Mouse (Mus musculus) midbrain, postnatal 0 days (tissue): Measurements from ENCODE around the gene Large1. TPM values are rescaled to one million over a fixed set of nuclear protein-coding genes. Genes with fewer than 3 reads are reported as not detected.

Experiments used
- ATAC-seq: fragments of 200-750 bp; cut with Nextera tagmentation; 2 replicates; pipeline ENCODE4 v1.8.0; 2017; ENCODE audit warnings: moderate number of reproducible peaks, mild to moderate bottlenecking, moderate TSS enrichment, moderate library complexity; ENCODE audit not compliant: low FRiP score
- DNase-seq: peaks from one replicate; pipeline ENCODE4 v3.0.0-alpha.2; 2015; ENCODE audit warnings: low spot score
- H3K27ac ChIP-seq: fragments of 300-500 bp; sonication (generic); 2 replicates; pipeline ENCODE4 v1.5.1; 2014; ENCODE audit warnings: low read depth, mild to moderate bottlenecking, low read length, mixed read lengths
- H3K27me3 ChIP-seq: fragments of 300-500 bp; sonication (generic); 2 replicates; pipeline ENCODE4 v1.6.1; 2014; ENCODE audit warnings: low read length, control low read depth, mixed read lengths; ENCODE audit not compliant: insufficient read depth
- H3K36me3 ChIP-seq: fragments of 300-500 bp; sonication (generic); 2 replicates; pipeline ENCODE4 v1.6.1; 2014; ENCODE audit warnings: low read length, control low read depth, mixed read lengths; ENCODE audit not compliant: insufficient read depth
- H3K4me1 ChIP-seq: fragments of 300-500 bp; sonication (generic); 2 replicates; pipeline ENCODE4 v1.6.1; 2014; ENCODE audit warnings: mild to moderate bottlenecking, control low read depth, antibody characterized with exemption, low read length, mixed read lengths; ENCODE audit not compliant: insufficient read depth
- H3K4me2 ChIP-seq: fragments of 300-500 bp; sonication (generic); 2 replicates; pipeline ENCODE4 v1.6.1; 2014; ENCODE audit warnings: low read depth, mild to moderate bottlenecking, low read length, mixed read lengths; ENCODE audit not compliant: poor library complexity, severe bottlenecking
- H3K4me3 ChIP-seq: fragments of 300-500 bp; sonication (generic); 2 replicates; pipeline ENCODE4 v1.5.1; 2014; ENCODE audit warnings: low read depth, mild to moderate bottlenecking, low read length, moderate library complexity
- H3K9ac ChIP-seq: fragments of 300-500 bp; sonication (generic); replicated peaks from 2 replicates; pipeline ENCODE4 v1.6.1; 2014; ENCODE audit warnings: mild to moderate bottlenecking, low read length, moderate library complexity, mixed read lengths; ENCODE audit not compliant: poor library complexity, severe bottlenecking
- H3K9me3 ChIP-seq: fragments of 300-500 bp; sonication (generic); 2 replicates; pipeline ENCODE4 v1.6.1; 2016; ENCODE audit warnings: low read length, control low read depth
- CTCF ChIP-seq: IDR thresholded peaks from 2 replicates; pipeline ENCODE4 v1.5.1; 2016; ENCODE audit warnings: antibody characterized with exemption, mild to moderate bottlenecking
- WGBS: fragments of 180-500 bp; shearing (Covaris S2); extraction: QIAGEN DNeasy Blood & Tissue Kit; methylation state at CpG from one replicate; pipeline ENCODE4 v1.1.7; 2014; 5-methylcytosine and 5-hydroxymethylcytosine counted together
- polyA plus RNA-seq: library from polyadenylated mRNA; unstranded; fragments of >200 nt; fragmentation: Nextera tagmentation; extraction: Ambion mirVana; gene quantifications from 2 replicates; pipeline ENCODE4 v1.2.1, GENCODE M21; 2015
- total RNA-seq: library from RNA; depleted of rRNA; stranded (reverse); fragments of >200 nt; gene quantifications from 2 replicates; pipeline ENCODE4 v1.2.3, GENCODE M21; 2014

Large1 gene
- total and polyA plus RNA-seq, 2 experiments from 2014 or later = 15.2 to 102 TPM

GRCm38 (mm10) chr8:73257981-73258380, 95.4 kb downstream of the Large1 start:
- Histone ChIP-seq H3K9me3 (peaks cover 4% of the 10 kb centered on the region; the same call in 1 of the 2 replicates), H3K4me3 (no peak overlapping the region), H3K36me3 (no peaks in the 10 kb centered on the region), H3K27me3 (no peaks in the 10 kb centered on the region), H3K9ac (no peak overlapping the region), H3K4me1 (no peaks in the 10 kb centered on the region), H3K27ac (no peak overlapping the region), H3K4me2 (no peak overlapping the region)
- WGBS = 60% methylated on average over 2 of the region's 2 CpGs
- no peak for DNase-seq
- no peak for ATAC-seq
- no peak for TF ChIP-seq CTCF

GRCm38 (mm10) chr8:73244186-73244585, 109.2 kb downstream of the Large1 start:
- H3K27me3 ChIP-seq = no peaks in the 10 kb centered on the region
- H3K36me3 ChIP-seq = no peaks in the 10 kb centered on the region
- no peak for TF ChIP-seq CTCF
- no peak overlapping the region for H3K4me2 ChIP-seq
- H3K9ac ChIP-seq = no peak overlapping the region
- ATAC-seq = no peak
- no peaks in the 10 kb centered on the region for H3K4me1 ChIP-seq
- H3K4me3 ChIP-seq = no peak overlapping the region
- WGBS = 96% methylated on average over 3 of the region's 3 CpGs
- no peak for DNase-seq
- no peaks in the 10 kb centered on the region for H3K9me3 ChIP-seq
- no peak overlapping the region for H3K27ac ChIP-seq

- Histone ChIP-seq H3K4me2 (no peak overlapping the region), H3K27me3 (no peaks in the 10 kb centered on the region), H3K4me1 (no peaks in the 10 kb centered on the region), H3K9ac (no peak overlapping the region), H3K9me3 (no peaks in the 10 kb centered on the region), H3K4me3 (no peak overlapping the region), H3K36me3 (no peaks in the 10 kb centered on the region), H3K27ac (no peak overlapping the region)
- no peak for TF ChIP-seq CTCF
- ATAC-seq = no peak
- DNase-seq = no peak
- 90% methylated on average over 1 of the region's 1 CpGs for WGBS
Observed at GRCm38 (mm10) chr8:73242066-73242465, 111.3 kb downstream of the Large1 start.

- no peak for TF ChIP-seq CTCF
- H3K4me3 ChIP-seq = no peak overlapping the region
- no peaks in the 10 kb centered on the region for H3K9me3 ChIP-seq
- H3K4me1 ChIP-seq = no peaks in the 10 kb centered on the region
- no peak overlapping the region for H3K27ac ChIP-seq
- H3K27me3 ChIP-seq = no peaks in the 10 kb centered on the region
- ATAC-seq = no peak
- H3K4me2 ChIP-seq = no peak overlapping the region
- WGBS = 95% methylated on average over 1 of the region's 1 CpGs
- no peak for DNase-seq
- no peak overlapping the region for H3K9ac ChIP-seq
- H3K36me3 ChIP-seq = no peaks in the 10 kb centered on the region
Observed at GRCm38 (mm10) chr8:73234209-73234608, 119.1 kb downstream of the Large1 start.

- ATAC-seq (no peak), DNase-seq (peak; percentile 74)
- Histone ChIP-seq H3K27me3 (no peaks in the 10 kb centered on the region), H3K4me1 (no peaks in the 10 kb centered on the region), H3K9ac (no peak overlapping the region), H3K27ac (no peak overlapping the region), H3K9me3 (no peaks in the 10 kb centered on the region), H3K4me3 (no peak overlapping the region), H3K36me3 (no peaks in the 10 kb centered on the region), H3K4me2 (no peak overlapping the region)
- 64% methylated on average over 6 of the region's 6 CpGs for WGBS
- peak; percentile 83 for TF ChIP-seq CTCF
Observed at GRCm38 (mm10) chr8:73233358-73234041, 119.8 kb downstream of the Large1 start.

- H3K4me2 ChIP-seq = no peak overlapping the region
- no peaks in the 10 kb centered on the region for H3K4me1 ChIP-seq
- H3K36me3 ChIP-seq = no peaks in the 10 kb centered on the region
- DNase-seq = no peak
- no peak overlapping the region for H3K4me3 ChIP-seq
- H3K27me3 ChIP-seq = no peaks in the 10 kb centered on the region
- H3K9ac ChIP-seq = no peak overlapping the region
- WGBS = 77% methylated on average over 3 of the region's 3 CpGs
- H3K27ac ChIP-seq = no peak overlapping the region
- no peak for ATAC-seq
- no peak for TF ChIP-seq CTCF
- H3K9me3 ChIP-seq = no peaks in the 10 kb centered on the region
Observed at GRCm38 (mm10) chr8:73226841-73227240, 126.5 kb downstream of the Large1 start.
